Mouse (Mus musculus) lung, postnatal 0 days (tissue): Measurements from ENCODE around the gene Hivep3. TPM values are rescaled to one million over a fixed set of nuclear protein-coding genes. Genes with fewer than 3 reads are reported as not detected.

ENCODE experiments used
- ATAC-seq: fragments of 200-750 bp; cut with Nextera tagmentation; 2 replicates; pipeline ENCODE4 v1.8.0; 2017; ENCODE audit warnings: moderate library complexity
- DNase-seq: peaks from one replicate; pipeline ENCODE4 v3.0.0-alpha.2; 2016; ENCODE audit warnings: low spot score
- H3K27ac ChIP-seq: fragments of 300-500 bp; sonication (generic); 2 replicates; pipeline ENCODE4 v1.5.1; 2014; ENCODE audit warnings: antibody characterized with exemption, mild to moderate bottlenecking, low read length, mixed read lengths
- H3K27me3 ChIP-seq: fragments of 300-500 bp; sonication (generic); replicated peaks from 2 replicates; pipeline ENCODE4 v1.6.1; 2014; ENCODE audit warnings: low read length, mixed read lengths; ENCODE audit not compliant: insufficient read depth
- H3K36me3 ChIP-seq: fragments of 300-500 bp; sonication (generic); 2 replicates; pipeline ENCODE4 v1.6.1; 2014; ENCODE audit warnings: low read length, mixed read lengths; ENCODE audit not compliant: insufficient read depth
- H3K4me1 ChIP-seq: fragments of 300-500 bp; sonication (generic); 2 replicates; pipeline ENCODE4 v1.6.1; 2014; ENCODE audit warnings: antibody characterized with exemption, low read depth, low read length, mixed read lengths; ENCODE audit not compliant: insufficient read depth
- H3K4me2 ChIP-seq: fragments of 300-500 bp; sonication (generic); replicated peaks from 2 replicates; pipeline ENCODE4 v1.6.1; 2014; ENCODE audit warnings: low read depth, mild to moderate bottlenecking, low read length, moderate library complexity, mixed read lengths
- H3K4me3 ChIP-seq: fragments of 300-500 bp; sonication (generic); 2 replicates; pipeline ENCODE4 v1.5.1; 2014; ENCODE audit warnings: low read depth, low read length
- H3K9ac ChIP-seq: fragments of 300-500 bp; sonication (generic); replicated peaks from 2 replicates; pipeline ENCODE4 v1.6.1; 2014; ENCODE audit warnings: low read depth, mild to moderate bottlenecking
- H3K9me3 ChIP-seq: fragments of 300-500 bp; sonication (generic); 2 replicates; pipeline ENCODE4 v1.6.1; 2016; ENCODE audit warnings: low read length, mixed read lengths
- CTCF ChIP-seq: IDR thresholded peaks from 2 replicates; pipeline ENCODE4 v1.5.1; 2016; ENCODE audit warnings: antibody characterized with exemption, mild to moderate bottlenecking
- EP300 ChIP-seq: IDR thresholded peaks from 2 replicates; pipeline ENCODE4 v1.6.1; 2016; ENCODE audit warnings: antibody characterized with exemption, mild to moderate bottlenecking, control low read depth
- WGBS: fragments of 180-500 bp; shearing (Covaris S2); extraction: QIAGEN DNeasy Blood & Tissue Kit; methylation state at CpG from one replicate; pipeline ENCODE4 v1.1.7; 2014; 5-methylcytosine and 5-hydroxymethylcytosine counted together
- polyA plus RNA-seq: library from polyadenylated mRNA; unstranded; fragments of >200 nt; fragmentation: Nextera tagmentation; extraction: Ambion mirVana; gene quantifications from 2 replicates; pipeline ENCODE4 v1.2.1, GENCODE M21; 2015

Hivep3 gene
- polyA plus RNA-seq, 1 experiment from 2014 or later, result 30.7 TPM

- H3K9me3 ChIP-seq, result no peaks in the 10 kb centered on the region
- 83% methylated on average over 6 of the region's 6 CpGs for WGBS
- ATAC-seq (no peak), DNase-seq (no peak)
- H3K4me3 ChIP-seq, result no peak overlapping the region
- no peaks in the 10 kb centered on the region for H3K27me3 ChIP-seq
- H3K9ac ChIP-seq, result no peak overlapping the region
- no peak for TF ChIP-seq EP300
- no peak for TF ChIP-seq CTCF
- no peaks in the 10 kb centered on the region for H3K4me1 ChIP-seq
- H3K4me2 ChIP-seq, result no peak overlapping the region
- H3K27ac ChIP-seq, result no peak overlapping the region
- no peaks in the 10 kb centered on the region for H3K36me3 ChIP-seq
Observed at GRCm38 (mm10) chr4:120061727-120062126, 328.1 kb downstream of the Hivep3 start.

- no peak for ATAC-seq
Observed at GRCm38 (mm10) chr4:120062198-120062597, 328.6 kb downstream of the Hivep3 start.

GRCm38 (mm10) chr4:120062754-120063153 lies 329.2 kb downstream of the Hivep3 start:
- TF ChIP-seq EP300, result no peak
- TF ChIP-seq CTCF, result no peak
- Histone ChIP-seq H3K9me3 (no peaks in the 10 kb centered on the region), H3K27me3 (no peaks in the 10 kb centered on the region), H3K4me2 (no peak overlapping the region), H3K36me3 (no peaks in the 10 kb centered on the region), H3K9ac (no peak overlapping the region), H3K4me3 (no peak overlapping the region), H3K4me1 (no peaks in the 10 kb centered on the region), H3K27ac (no peak overlapping the region)
- 90% methylated on average over 11 of the region's 11 CpGs for WGBS
- DNase-seq (no peak), ATAC-seq (no peak)

More at GRCm38 (mm10) chr4:120062198-120062597, 328.6 kb downstream of the Hivep3 start:
- H3K9me3 ChIP-seq, result no peaks in the 10 kb centered on the region
- H3K4me3 ChIP-seq, result no peak overlapping the region
- H3K9ac ChIP-seq, result no peak overlapping the region
- no peak for TF ChIP-seq CTCF
- TF ChIP-seq EP300, result no peak
- DNase-seq, result no peak
- H3K4me1 ChIP-seq, result no peaks in the 10 kb centered on the region
- H3K27ac ChIP-seq, result no peak overlapping the region
- no peak overlapping the region for H3K4me2 ChIP-seq
- H3K27me3 ChIP-seq, result no peaks in the 10 kb centered on the region
- 56% methylated on average over 6 of the region's 6 CpGs for WGBS
- no peaks in the 10 kb centered on the region for H3K36me3 ChIP-seq

DNA sequence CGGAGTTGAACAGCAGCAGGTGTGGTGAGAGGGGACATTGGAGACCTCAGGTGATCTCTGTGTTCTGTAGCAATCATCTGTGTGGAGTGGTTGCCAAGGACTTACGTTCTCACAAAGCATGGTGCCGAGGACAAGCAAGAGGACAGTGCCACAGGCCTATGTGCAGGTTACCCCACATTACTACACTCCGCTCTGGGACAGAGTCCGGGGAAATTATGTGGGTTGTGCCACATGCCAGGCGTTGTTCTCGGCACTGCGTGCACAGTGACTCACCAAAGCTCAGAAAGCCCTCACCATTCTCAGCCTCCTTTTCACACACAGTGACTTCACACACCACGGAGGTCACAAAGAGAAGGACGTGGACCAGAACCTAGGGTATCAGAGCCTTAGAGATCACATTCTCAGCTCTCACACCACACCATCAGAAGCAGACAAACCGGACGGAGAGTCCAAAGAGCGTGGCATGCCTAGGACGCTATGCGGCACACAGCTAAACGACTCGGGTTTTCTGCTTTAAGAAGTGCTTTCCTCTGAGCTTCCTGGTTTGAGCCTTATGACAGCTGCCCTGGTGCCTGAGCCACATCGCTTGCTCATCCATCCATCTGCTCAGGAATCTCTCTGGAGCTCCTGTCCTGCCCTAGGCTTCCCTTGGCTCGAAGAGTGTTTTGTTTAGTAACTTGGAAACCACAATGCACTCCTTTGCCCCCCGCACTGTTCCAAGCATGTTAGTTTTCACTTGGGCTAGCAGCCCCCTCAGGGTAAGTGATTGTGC lies 330.0 kb downstream of the Hivep3 start:
- 87% methylated on average over 20 of the region's 20 CpGs for WGBS
- Histone ChIP-seq H3K9me3 (no peaks in the 10 kb centered on the region), H3K27me3 (no peaks in the 10 kb centered on the region), H3K4me1 (no peaks in the 10 kb centered on the region), H3K9ac (no peak overlapping the region), H3K27ac (no peak overlapping the region), H3K4me2 (no peak overlapping the region), H3K4me3 (no peak overlapping the region), H3K36me3 (no peaks in the 10 kb centered on the region)
- DNase-seq (no peak), ATAC-seq (no peak)
- TF ChIP-seq CTCF (no peak), EP300 (no peak)

- H3K9ac ChIP-seq, result no peak within 1 kb of the TSS
- no peak within 1 kb of the TSS for H3K4me3 ChIP-seq
- WGBS, result 86% methylated on average over 10 of the region's 10 CpGs
- no peaks in the 10 kb centered on the region for H3K9me3 ChIP-seq
- H3K4me2 ChIP-seq, result no peak within 1 kb of the TSS
- no peak for TF ChIP-seq CTCF
- no peak for TF ChIP-seq EP300
- H3K4me1 ChIP-seq, result no peaks in the 10 kb centered on the region
- no peak for ATAC-seq
- no peaks in the 10 kb centered on the region for H3K27me3 ChIP-seq
- no peak within 1 kb of the TSS for H3K27ac ChIP-seq
- no peak for DNase-seq
- no peaks in the 10 kb centered on the region for H3K36me3 ChIP-seq
Observed at GRCm38 (mm10) chr4:120064696-120065095, 331.1 kb downstream of the Hivep3 start, which contains the start of gene AL607142.1. AL607142.1 (plus strand) TSS chr4:120064996.

DNA sequence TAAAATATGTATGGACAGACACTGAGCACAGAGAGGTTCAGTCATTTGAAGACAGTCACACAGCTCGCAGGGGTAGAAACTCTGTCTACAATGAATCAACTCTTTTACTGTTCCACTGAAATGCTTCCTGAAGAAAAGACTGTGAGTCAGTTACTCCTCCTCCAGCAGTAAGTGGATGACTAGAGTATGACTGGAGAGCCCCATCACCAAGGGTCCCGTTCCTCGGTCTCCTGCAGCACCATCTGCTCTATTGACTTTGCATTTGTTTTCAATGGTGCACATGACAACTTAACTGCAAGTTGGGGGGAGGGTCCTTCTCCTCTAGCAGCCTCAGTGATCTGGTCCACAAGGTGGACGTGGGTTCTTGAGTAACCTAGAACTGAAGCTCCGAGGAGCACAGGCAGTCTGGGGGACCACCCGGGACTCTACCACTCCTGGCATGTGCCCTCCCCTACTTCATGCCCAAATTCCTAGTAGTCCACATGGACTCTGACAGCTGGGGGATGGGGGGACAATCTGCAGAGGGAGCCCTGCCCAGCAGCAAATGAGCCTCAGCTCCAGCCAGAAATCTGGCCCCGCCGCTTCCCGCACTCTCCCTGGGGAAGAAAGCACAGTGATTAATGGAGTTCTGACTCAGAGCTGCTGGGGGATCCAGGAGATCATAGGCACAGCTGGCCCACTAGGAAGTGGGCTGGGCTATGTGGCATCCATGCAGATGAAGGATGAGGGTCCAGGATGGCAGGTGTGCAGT lies 333.4 kb downstream of the Hivep3 start:
- Histone ChIP-seq H3K4me1 (no peaks in the 10 kb centered on the region; the same call in 1 of the 2 replicates), H3K9me3 (no peaks in the 10 kb centered on the region), H3K36me3 (no peaks in the 10 kb centered on the region), H3K4me2 (no peak overlapping the region), H3K27me3 (no peaks in the 10 kb centered on the region), H3K9ac (no peak overlapping the region), H3K4me3 (no peak overlapping the region), H3K27ac (no peak overlapping the region)
- ATAC-seq, result no peak
- WGBS, result 66% methylated on average over 9 of the region's 9 CpGs
- DNase-seq, result no peak
- no peak for TF ChIP-seq CTCF
- no peak for TF ChIP-seq EP300
